Mouse (Mus musculus): ENCODE measurements around the gene Fbxl15.

Gene Fbxl15

GRCm38 (mm10) chr19:46308706-46309435 lies 19.1 kb upstream of the Fbxl15 start:
- peak; percentile 86 to 97 for DNase-seq (ENCODE audit: low spot score in 2 of 2)

GRCm38 (mm10) chr19:46309651-46310305 lies 18.2 kb upstream of the Fbxl15 start:
- peak; percentile 14 to 66 for DNase-seq (ENCODE audit: low spot score in 2 of 2)

GRCm38 (mm10) chr19:46310312-46310865 lies 17.6 kb upstream of the Fbxl15 start:
- DNase-seq (ENCODE audit: low spot score in 2 of 2), result peak in 1 of 2 experiments; percentile 61

- DNase-seq (ENCODE audit: low spot score in 2 of 2), result peak in 1 of 2 experiments; percentile 62
Observed at GRCm38 (mm10) chr19:46311341-46311740, 16.6 kb upstream of the Fbxl15 start.

GRCm38 (mm10) chr19:46312566-46312965 lies 15.4 kb upstream of the Fbxl15 start:
- DNase-seq (ENCODE audit: low spot score in 2 of 2), result peak in 1 of 2 experiments; percentile 65

- peak in 1 of 2 experiments; percentile 61 for DNase-seq (ENCODE audit: low spot score in 2 of 2)
Observed at GRCm38 (mm10) chr19:46313116-46313515, 14.9 kb upstream of the Fbxl15 start.

GRCm38 (mm10) chr19:46313591-46313990 lies 14.4 kb upstream of the Fbxl15 start:
- DNase-seq (ENCODE audit: low spot score in 2 of 2), result no peak

- peak; percentile 70 to 86 for DNase-seq (ENCODE audit: low spot score in 2 of 2)
Observed at GRCm38 (mm10) chr19:46314151-46314601, 13.8 kb upstream of the Fbxl15 start.

GRCm38 (mm10) chr19:46314872-46315742 lies 12.9 kb upstream of the Fbxl15 start:
- peak; percentile 71 to 76 for DNase-seq (ENCODE audit: low spot score in 2 of 2)

GRCm38 (mm10) chr19:46315752-46316610 lies 12.0 kb upstream of the Fbxl15 start:
- peak; percentile 29 to 64 for DNase-seq (ENCODE audit: low spot score in 2 of 2)

- peak in 1 of 2 experiments; percentile 66 for DNase-seq (ENCODE audit: low spot score in 2 of 2)
Observed at GRCm38 (mm10) chr19:46316846-46317545, 11.0 kb upstream of the Fbxl15 start.

GRCm38 (mm10) chr19:46317546-46317885 lies 10.5 kb upstream of the Fbxl15 start:
- DNase-seq (ENCODE audit: low spot score in 2 of 2), result peak in 1 of 2 experiments; percentile 62

GRCm38 (mm10) chr19:46318031-46318471 lies 9.9 kb upstream of the Fbxl15 start:
- peak; percentile 12 to 68 for DNase-seq (ENCODE audit: low spot score in 2 of 2)

GRCm38 (mm10) chr19:46318586-46319378 lies 9.2 kb upstream of the Fbxl15 start:
- peak; percentile 34 to 70 for DNase-seq (ENCODE audit: low spot score in 2 of 2)

GRCm38 (mm10) chr19:46320076-46320785 lies 7.8 kb upstream of the Fbxl15 start:
- peak; percentile 11 to 60 for DNase-seq (ENCODE audit: low spot score in 2 of 2)

GRCm38 (mm10) chr19:46321101-46321943 lies 6.7 kb upstream of the Fbxl15 start:
- DNase-seq (ENCODE audit: low spot score in 2 of 2), result peak in 1 of 2 experiments; percentile 57

GRCm38 (mm10) chr19:46322144-46322995 lies 5.6 kb upstream of the Fbxl15 start:
- no peak for DNase-seq (ENCODE audit: low spot score in 2 of 2)
